Mouse (Mus musculus): Measurements from ENCODE around the gene Tm2d1. TPM values are rescaled to one million over a fixed set of nuclear protein-coding genes. Genes with fewer than 3 reads are reported as not detected.

Gene Tm2d1
- 15.8 to 17.8 TPM (median 16.7 TPM) in 4 replicates for total RNA-seq (2023)

GRCm38 (mm10) chr4:98382716-98383424 is at the start of gene Tm2d1:
TSS of gene Tm2d1 (minus strand) at chr4:98383306.

GRCm38 (mm10) chr4:98395690-98396437 is 12.8 kb upstream of the Tm2d1 start, which contains the start of gene Patj:
TSS of gene Patj (plus strand) at chr4:98395785.

Other genes starting within 250 kb of the Tm2d1 start
- 37.3 to 49.6 TPM (median 41.0 TPM) in 4 replicates for gene Patj, start 12.5 kb upstream of the Tm2d1 start, total RNA-seq (2023)

All from B cell, adult 62 days (primary cell).